Mouse (Mus musculus) CD4-positive, CD25-positive, alpha-beta regulatory T cell, adult 2 months (primary cell): Measurements from ENCODE around the gene Atoh8.

Experiments
- DNase-seq: peaks from one replicate; pipeline ENCODE4 v3.0.0-alpha.2; 2012; ENCODE audit warnings: low read depth, low spot score

Atoh8 gene

DNA sequence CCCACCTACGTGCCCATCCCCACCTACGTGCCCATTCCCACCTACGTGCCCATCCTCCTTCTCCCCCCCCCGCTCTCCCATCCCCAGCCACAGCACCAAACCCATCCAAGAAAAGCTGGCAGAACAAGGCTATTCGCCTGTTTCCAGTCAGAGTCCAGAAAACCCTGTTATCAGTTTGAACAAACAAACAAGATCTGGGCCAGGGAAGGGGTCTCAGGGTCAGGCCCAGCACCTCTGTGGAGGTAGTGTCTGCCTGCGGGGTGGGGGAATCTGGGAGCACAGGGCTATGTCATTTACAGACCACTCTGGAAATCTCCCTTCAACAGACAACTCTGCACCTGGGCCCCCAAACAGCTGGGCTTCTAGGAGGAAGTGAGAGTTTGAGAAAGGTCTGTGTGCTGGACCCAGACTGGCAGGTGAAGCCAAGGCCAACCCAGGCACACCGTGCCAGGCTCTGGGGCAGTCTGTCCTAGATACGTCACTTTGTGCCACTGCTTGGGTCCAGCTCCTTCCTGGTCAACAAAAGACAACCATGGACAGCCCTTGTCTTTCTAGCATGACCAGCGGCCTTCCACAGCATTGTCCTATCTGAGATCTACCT lies 7.6 kb downstream of the Atoh8 start:
- no peak for DNase-seq

DNA sequence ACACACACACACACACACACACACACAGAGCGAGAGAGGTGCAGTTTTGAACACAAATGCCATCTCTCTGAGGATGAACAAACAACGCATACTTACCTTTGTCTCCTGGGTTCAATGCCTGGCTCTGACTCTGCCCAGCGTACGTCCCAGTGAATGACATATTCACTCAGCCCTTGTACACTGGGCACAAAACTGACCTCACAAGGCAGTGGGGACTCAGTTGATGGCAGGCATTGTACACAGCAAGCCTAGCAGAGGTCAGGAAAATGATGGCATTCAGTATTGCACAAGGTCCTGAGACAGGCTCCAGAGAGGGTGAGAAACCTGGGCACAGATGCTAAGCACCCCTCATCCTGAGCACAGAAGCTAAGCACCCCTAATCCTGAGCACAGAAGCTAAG lies 8.4 kb downstream of the Atoh8 start:
- no peak for DNase-seq

DNA sequence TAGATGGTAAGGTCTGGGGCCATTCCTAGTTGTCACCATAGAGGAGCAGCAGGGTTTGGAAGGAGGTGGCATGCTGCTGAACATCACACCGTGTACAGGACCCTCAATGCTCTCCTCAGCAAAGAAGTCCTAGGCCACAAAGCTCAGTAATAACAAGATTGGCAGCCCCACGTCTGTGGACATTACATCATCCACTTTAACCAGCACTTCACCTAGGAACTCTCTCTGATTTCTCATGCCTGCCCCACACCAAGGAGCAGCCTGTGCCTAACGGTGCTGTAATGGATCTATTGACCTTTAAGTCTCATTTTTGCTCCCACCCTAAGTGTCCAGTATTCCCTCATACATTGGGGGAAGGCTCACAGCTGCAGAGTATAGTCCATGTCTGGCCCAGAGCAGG lies 9.7 kb downstream of the Atoh8 start:
- DNase-seq: no peak

DNA sequence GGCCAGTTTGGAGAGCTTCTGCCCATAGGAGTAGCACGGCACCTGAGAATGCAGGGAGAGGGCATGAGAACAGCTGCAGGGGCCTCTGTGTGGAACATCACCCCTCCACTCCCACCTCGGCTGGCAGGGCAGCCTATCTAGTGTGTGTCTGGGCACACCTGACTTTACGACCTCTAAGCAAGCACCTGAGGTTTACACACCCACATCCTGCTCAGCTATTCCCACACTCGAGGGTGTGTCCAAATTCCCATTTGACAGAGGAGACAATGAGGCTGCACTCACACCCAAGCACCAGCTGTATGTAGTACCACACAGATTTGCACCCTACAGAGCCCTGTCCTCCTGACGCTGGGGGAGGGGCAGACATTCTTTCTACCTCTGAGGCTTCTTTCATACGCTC lies 11.5 kb downstream of the Atoh8 start:
- no peak for DNase-seq

DNA sequence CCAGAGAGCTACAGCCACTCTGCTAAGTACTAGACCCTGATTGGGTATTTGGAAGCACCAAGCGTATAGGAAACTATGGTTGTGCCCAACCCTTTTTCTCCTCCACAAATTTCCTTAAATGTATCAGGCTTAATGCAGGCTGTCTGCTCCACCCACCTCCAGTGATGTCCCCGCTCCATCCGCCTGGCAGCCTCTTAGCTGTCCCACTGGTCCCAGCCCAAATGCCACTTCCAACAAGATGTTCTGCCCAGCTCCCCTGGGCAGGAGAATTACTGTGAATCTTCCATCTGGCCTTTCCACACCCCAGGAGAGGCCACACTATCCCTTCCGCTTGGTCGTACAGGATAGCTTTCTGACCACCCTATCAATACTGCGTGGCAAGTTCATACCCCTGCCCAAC lies 12.5 kb downstream of the Atoh8 start:
- no peak for DNase-seq

DNA sequence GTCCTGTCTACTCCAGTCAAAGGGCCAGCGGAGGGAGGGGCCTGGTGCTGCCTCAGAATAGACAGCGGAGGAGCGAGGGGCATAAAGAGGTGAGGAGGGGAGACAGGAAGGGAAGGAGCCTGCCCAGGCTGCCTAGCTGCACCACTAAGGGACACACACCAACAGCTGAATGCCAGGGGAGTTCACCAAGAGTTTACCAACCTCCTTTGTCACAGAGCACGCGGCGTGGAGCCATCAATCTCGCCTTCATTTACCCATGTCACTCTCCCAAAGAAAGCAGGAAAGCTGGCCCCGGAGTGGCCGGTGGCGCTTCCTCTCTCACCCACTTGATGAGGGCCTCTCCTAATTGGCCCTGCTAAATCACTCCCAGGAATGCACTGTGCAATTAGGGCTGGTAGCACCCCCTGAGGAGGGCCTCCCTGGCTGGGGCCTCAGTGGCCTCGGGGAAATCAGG lies 13.1 kb downstream of the Atoh8 start:
- no peak for DNase-seq

DNA sequence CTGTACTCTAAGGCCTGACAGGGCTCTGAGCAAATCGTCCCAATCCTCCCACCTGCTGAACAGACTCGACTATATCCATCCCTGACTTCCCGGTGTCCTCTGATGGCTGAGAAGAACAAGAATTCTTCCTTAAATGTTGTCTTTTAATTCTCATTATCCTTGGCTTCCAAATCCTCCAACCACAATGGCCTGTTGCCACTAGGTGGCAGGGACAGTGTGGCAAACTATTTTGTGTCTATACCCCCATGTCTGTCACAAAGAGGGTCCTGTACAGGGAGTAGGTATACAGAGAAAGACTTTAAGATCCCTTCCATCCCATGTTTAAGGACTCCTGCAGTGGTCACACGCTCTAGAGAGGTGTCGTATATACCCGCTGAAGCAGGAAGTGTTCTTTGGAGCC lies 14.1 kb downstream of the Atoh8 start:
- DNase-seq: no peak

DNA sequence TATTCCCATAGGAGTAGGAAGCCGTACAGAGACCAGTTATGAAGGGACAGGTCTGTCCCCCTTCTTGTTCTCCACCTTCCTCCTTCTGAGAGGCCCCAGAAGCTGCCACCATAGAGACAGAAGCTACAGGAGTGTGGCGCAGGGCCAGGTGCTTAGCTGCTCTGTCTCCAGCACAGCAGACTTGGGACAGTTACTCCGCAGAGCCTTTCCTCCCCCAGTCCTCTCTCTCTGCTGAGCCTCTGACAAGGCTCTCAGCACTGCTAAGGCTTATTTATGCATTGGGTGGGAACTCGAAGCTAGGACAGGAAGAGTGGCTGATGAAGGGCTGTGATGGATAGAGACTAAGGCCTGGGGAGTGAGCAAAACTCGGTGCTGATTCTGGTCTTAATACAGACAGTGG lies 15.8 kb downstream of the Atoh8 start:
- no peak for DNase-seq

DNA sequence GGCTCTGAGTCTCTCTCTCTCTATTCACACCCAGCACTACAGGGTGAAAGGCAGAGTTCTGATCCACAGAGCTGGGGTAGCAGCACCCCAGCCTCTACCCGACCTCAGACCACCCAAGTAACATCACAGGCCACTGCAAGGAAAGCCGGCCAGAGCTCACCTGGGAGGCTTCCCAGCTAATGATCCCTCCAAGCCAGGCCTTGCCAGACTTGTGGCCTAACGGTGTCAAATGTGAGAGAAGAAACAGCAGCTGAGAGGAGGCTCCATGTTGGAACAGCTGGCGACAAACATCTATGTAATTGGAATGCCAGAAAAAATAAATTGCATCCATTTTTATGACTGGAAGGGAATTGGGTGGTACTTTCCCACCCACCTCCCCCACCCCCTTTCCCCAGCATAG lies 17.1 kb downstream of the Atoh8 start:
- DNase-seq: no peak

DNA sequence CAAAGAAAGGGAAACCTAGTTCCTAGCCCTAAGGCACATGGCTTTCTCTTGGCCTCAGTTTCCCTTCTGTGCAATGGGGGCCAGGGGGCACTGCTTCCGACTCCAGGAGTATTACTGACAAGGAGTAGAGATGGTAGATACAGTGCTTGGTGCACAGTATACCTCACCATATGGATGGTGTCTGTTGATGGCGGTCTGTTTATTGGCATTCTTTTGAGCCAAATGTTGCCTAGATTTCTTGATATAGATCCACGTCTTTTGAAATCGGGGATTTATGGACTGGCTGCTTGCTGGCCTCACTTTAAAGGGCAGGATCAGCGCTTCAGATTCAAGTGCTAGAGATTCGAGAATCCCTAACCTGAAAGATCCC lies 18.0 kb downstream of the Atoh8 start:
- no peak for DNase-seq

DNA sequence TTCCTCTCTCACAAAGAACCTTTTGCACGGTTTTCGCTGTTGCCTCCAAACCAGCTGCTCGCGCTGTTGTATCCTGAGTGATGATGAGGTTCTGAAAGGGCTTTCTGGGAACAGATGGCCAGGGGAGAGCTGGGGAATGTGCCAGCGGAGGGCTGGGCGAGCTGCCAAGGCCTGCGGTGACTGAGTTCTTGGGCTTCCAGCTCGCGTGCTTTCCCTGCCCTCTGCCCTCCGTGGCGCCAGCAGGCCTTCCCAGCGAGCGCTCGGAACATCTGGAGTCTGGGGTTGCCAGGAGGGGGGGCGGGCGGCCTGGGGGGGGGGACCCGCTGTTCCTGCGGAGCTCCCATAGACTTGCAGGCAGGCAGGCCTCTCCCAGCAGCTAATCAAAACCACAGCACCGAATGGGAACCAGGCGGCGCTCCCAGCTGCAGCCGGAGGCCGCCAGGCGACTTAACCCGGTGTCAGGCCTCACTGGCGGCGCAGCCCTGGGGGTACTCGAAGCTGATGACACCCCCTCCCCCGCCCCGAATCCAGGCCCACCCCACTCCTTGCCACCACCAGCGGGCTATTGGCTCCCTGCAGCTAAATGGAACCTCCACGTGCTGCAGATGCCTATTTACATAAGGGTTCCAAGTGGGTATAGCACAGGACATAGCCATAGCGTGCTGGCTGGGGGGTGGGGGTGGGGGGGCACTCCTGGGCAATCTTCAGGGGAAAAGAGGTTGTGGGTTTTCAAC lies 18.5 kb downstream of the Atoh8 start:
- DNase-seq: peak; percentile 25

DNA sequence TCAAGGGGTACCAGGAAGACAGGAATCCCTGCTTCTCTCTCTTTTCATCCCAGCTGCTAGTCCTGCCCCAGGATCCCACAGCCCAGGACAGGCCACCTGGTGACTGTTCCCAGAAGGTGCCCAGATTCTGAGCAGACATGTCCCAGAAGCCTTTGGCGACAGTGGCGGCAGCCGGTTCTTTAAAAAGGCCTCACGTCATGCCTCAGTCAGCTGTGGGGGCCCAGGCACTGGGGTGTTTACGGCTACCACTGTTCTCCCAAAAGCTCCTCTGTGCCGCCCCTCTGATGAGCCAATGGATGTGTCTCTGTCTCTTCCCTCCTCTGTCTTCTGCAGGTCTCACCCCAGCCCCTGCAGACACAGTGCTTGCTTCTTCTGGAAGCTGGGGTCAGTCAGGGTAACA lies 19.8 kb downstream of the Atoh8 start:
- no peak for DNase-seq

DNA sequence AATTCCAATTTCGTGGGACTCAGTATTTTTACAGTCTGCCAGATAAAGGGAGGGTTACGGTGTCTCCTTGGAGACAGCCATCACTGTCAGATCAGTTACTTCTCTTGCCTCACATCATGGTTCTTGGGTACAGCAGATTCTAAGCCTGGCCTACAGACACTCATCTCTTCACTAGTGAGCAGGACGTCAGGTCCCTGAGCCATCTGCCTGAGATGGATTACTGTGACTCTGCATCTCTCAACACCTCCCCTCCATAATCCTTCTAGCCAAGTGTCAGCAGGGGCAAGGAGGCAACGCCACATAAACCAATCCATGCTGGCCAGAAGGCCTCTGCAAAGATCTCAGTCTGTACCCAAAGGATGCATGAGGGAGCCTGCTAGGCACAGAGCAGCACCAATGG lies 24.0 kb downstream of the Atoh8 start:
- no peak for DNase-seq

DNA sequence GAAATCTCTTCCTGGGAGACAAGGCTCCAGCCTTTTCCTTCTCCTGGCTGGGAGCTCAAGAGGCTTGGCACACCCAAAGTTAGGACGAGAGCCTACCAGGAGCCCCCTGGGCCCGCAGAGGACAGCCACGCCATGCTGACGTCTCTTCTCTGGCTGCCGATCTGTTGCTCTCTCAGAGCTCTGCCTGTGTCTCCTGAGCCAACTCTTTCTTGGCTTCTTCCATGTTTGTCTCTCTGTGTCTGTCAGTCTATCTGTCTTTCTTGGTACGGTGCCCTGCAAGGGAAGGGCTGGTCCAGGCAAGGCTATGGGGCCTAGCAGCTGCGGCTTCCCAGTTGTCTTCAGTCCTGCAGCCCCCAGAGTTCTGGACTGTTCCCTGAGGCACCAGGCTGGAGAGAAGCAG lies 24.6 kb downstream of the Atoh8 start:
- DNase-seq: no peak

DNA sequence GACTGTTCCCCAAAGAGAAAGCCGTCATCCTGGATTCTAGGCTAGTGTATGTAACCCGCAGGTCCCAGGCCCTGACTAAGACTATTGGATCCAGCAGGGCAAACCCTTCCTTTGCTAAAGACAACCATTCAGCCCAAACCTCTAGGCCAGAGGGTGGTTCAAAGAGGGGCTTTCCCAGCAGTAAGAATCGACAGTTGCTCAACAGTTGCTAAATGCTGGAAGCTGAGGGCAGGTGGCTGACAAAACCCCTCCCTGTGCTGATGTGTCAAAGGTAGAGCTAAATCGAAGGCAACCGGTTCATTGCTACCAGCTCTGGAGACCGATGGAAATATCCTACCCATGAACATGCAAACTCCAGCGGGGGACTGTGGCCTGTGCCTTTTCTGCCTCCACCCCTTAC lies 25.6 kb downstream of the Atoh8 start:
- DNase-seq: no peak

DNA sequence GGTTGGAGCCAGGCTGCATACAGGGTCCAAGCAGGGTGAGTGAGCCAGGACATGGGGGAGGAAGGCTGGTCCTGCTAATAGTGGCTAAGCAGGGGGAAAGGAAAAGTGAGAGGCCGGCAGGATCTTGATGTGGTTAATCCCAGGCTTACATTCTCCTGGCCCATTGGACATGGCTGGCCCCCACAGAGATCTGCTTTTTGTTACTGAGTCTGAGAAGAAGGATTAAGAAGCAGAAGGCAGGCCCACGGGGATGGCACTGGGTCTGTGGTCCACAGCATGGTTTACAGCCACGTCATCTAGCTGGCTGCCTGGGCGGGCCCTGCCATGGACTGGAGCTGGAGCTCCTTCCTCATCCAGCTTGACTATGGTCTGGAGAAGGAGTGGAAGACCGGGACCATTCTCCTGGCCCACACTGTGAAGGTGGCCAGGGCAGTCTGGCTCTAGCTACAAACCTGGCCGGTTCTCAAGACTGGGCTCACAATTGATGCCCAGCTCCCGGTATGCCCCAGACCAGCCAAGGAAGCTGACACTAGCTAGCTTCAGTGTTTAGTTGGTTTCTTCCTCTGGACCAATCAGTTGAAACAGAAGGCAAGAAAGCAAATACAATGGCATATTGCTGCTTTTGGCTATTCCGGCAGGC lies 26.9 kb downstream of the Atoh8 start:
- DNase-seq: no peak

DNA sequence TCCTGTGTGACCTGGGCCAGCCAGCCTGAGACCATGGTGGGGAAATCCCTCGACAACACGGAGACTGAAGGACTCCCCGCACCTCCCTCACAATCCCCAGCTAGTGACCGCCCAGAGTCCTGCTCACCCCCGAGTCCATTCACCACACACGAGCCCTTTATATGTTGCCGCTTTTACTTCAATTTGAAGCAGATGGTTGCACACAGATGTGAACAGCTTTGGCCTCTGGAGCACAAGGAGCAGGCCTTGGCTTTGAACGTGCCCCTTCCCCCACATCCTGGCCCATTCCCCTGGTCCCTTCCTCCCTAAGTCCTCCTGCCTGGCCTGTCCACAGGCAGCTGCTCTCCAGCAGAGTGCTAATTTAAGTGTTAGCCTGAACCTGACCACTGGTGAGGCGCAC lies 29.4 kb downstream of the Atoh8 start:
- DNase-seq: no peak

DNA sequence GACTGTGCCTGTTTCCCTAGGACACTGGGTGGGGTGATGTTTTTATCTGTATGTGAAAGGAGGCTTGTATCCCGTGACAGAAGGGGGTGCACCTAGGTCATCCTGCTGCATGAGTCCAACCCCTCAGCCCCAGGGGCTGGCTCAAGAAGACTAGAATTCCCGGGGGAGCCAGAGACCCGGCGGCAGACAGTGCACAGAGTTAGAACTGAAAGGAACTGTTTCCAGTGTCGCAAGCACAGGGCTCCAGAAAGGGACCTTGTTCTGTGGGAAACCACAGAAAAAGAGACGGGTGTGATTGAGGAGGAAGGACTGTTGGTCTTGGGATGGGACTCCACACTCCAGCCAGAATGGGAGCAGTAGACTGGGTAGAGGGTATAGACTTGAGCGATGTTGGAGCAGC lies 30.5 kb downstream of the Atoh8 start:
- no peak for DNase-seq

DNA sequence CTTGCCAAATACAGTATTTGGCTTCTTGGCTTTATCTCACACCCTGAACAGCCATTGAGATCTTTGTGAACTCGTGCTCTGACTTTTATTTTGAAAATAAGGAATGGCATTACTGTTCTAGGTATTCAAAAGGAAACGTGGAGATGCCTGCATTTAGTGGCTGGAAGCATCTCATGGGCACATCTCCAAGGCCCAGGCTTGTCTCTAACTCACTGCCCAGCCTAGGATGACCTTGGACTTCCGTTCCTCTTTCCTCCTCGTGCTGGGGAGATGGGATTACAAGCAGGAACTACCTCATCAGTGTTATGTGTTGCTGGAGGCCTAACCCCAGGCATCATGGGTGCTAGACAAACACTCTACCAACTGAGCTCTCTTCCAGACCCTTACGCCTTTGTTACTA lies 32.1 kb downstream of the Atoh8 start:
- DNase-seq: no peak

DNA sequence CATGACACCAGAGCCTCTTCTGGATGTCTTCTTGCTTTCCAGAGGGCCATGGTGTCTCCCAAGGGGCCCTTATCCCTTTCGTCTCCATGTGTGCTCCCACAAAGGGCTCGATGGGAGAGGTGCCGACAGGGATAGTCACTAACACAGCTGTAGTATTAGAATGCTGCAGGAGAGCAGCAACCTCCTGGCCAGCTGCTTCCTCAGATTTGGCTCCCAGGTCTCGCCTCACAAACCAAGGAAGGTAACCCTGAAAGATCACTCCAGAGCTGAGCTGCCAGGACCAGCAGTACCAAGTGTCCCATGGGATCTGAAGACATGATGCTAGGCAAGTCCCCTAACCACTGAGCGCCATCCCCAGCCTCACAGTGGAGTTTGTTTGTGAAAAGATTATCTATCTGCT lies 32.6 kb downstream of the Atoh8 start:
- no peak for DNase-seq

DNA sequence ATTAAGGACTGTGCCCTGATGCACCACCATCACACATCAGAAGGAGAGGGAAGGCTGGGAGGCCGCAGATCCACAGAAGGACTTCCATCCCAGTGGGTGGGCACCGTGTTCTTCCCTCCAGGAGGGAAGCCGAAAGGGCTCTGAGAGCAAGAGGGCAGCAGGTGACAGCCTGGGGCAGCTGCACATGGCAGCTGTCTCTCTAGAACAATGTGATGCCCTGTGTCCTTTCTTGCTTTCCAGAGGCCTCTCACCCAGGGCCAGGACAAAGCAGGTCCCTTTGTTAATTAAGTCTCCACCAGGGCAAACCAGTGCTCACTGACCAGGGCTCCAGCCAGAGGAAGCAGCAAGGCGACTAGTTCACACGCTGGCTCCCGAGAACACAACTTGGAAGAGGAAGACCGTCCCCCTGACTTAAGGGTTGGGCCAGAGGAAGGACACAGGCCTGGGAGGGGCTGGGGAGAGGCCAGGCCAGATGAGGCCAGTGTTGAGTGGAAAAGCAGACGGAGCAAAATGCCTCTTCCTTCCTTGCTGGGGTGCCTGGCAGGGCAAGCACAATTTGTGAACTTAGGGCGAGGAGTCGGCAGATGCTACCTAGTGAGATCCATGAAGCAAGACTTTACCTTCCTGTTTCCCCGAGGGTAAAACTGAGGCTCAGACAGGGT lies 34.7 kb downstream of the Atoh8 start:
- no peak for DNase-seq

DNA sequence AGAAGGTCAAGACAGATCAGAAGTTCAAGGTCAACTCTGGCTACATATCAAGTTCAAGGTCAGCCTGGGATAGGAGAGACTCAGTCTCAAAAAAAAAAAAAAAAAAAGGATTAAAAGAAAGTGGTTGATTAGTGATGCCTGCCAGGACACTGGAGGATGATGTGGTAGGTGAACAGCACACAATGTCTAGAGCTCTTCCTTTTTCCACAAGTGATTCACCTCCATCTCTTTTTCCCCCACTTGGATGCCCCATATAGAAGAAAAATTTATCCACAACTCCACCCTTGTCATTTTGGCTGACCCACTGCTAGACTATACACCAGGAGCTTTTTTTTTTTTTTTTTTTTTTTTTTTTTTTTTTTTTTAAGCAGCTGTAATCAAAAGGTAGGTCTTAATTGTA lies 37.9 kb downstream of the Atoh8 start:
- no peak for DNase-seq

DNA sequence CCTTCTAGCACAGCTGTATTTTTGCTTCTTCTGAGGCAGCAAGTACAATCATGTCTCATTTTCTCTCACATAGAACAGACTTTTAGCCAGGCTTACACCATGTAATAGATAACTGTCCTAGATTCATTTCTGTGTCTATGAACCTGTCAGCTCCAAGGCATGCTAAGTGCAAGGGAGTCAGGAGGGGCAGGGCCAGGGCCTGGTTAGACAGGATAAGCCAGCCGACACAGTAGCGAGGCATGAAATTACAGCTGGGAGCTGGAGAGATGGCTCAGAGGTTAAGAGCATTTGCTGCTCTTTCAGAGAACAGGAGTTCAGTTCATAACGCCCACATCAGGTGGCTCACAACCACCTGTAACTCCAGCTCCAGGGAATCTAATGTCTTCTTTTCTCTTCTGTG lies 38.7 kb downstream of the Atoh8 start:
- DNase-seq: no peak
